Mouse (Mus musculus) adrenal gland, postnatal 4 days (tissue): ENCODE data around the gene Gm13199. TPM values are rescaled to one million over a fixed set of nuclear protein-coding genes. Genes with fewer than 3 reads are reported as not detected.

Experiments used
- DNase-seq, 2 experiments: peaks; one replicate each; pipeline ENCODE4 v3.0.0; 2021 to 2022; ENCODE audit warnings: low spot score in 2 of 2, mixed read lengths in 2 of 2
- long read RNA-seq, 2 experiments: library from polyadenylated mRNA; stranded (forward); transcript quantifications; one replicate each; pipeline ENCODE4 v2.0.0; 2021
- total RNA-seq, 2 experiments: library from RNA; stranded (reverse); gene quantifications; 2 replicates each; pipeline ENCODE4 v1.2.3; 2021

Gene Gm13199
- 1 to 10 TPM in 1 of 2 experiments, under 1 TPM in 1; 0.96 to 2.2 TPM for total RNA-seq
- long read RNA-seq, experiment 1: 0 reads
- long read RNA-seq, experiment 2, partial matches to known transcripts: 0 of 1 reads
- long read RNA-seq, experiment 2, other reads (novel, unspliced or antisense): 0 of 1 reads

DNA sequence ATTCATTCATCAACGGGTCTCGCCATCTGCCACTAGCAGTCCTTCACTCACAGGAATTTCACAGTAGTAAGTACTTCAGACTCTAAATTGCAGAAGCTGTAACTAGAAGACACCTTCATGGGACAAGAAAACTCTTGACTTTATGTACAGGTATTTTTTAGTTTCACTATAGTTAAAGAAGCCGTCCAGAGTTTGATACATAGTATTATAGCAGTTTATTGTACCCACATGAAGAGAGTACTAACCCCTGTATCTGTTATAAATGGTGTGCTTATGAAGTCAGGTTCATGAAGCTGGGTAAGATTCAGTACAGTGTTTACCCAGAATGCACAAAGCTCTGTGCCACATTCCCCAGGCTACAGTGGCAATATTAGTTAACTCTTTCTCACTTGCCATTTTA lies at the start of gene Gm13199:
Gene Gm13199 (minus strand): TSS at position 101 of the 400 bp plus-strand sequence.
- DNase-seq: no peak

- no peak for DNase-seq
These were observed 48.7 kb upstream of the Gm13199 start for GRCm38 (mm10) chr2:5911282-5911965.

GRCm38 (mm10) chr2:5906625-5907024 lies 43.9 kb upstream of the Gm13199 start:
- no peak for DNase-seq

- DNase-seq: peak in 1 of 2 experiments; percentile 14
These were observed 43.4 kb upstream of the Gm13199 start for GRCm38 (mm10) chr2:5906092-5906491.

GRCm38 (mm10) chr2:5900145-5900544 lies 37.4 kb upstream of the Gm13199 start:
- no peak for DNase-seq

- peak; percentile 100 for DNase-seq
These were observed 32.3 kb upstream of the Gm13199 start, which contains the start of gene Sec61a2 for GRCm38 (mm10) chr2:5894843-5895570. Sec61a2 (minus strand) TSS chr2:5895432.

GRCm38 (mm10) chr2:5894296-5894695 lies 31.6 kb upstream of the Gm13199 start:
- DNase-seq: no peak

DNA sequence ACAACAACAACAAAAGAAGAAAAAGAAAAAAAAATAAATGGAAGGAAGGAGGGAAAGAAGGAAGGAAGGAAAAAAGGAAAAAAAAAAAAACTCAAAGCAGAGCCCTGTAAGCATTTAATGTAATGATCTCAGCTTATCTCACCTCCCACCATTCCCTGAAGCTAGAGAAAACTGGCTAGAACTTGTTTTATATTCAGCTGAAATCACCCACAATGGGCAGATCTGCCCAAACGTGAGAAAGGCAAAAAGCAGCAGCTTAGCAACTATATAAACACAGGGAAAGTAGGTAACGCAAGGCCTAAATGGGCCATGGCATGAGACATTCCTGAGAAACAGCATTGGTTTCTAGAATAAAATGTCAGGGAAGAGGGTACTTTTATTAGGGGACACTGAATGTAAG lies 26.7 kb upstream of the Gm13199 start:
- DNase-seq: no peak

DNA sequence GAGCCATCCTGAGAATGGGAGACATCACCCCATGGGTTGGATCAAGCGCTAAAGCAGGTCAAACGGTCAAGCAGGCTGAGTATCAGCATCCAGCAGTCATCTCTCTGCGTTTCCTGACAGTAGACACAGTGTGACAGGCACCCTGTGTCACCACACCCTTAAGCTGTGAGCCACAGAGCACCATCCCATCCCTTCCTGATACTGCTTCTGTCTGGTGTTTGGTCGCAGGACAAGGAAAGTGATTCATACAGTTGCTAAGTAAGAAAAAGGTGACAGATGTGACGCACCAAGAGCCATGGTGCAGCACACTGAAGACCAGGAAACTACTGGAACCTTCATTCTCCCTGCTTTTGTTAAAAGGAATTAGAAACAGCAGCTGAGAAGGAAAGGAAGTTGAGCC lies 26.1 kb upstream of the Gm13199 start:
- DNase-seq: no peak

DNA sequence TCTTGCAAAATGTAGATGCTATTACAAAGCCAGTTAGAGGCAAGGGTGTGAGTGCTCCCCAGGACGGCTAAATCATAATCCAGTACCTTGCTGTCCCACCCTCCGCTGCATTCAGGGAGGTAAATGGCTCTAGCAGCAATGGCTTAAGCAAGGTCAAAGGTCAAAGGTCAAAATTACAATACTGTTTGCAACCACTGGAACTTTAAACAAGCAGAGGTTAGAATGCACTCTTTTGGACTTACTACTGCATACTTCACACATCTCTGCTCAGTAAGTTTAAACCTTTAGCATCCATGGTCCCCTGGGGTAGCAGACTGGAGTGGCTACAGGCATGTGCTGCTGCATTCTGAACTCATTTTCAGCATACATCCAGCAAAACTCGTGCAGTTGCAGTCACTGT lies 14.7 kb upstream of the Gm13199 start:
- DNase-seq: no peak

DNA sequence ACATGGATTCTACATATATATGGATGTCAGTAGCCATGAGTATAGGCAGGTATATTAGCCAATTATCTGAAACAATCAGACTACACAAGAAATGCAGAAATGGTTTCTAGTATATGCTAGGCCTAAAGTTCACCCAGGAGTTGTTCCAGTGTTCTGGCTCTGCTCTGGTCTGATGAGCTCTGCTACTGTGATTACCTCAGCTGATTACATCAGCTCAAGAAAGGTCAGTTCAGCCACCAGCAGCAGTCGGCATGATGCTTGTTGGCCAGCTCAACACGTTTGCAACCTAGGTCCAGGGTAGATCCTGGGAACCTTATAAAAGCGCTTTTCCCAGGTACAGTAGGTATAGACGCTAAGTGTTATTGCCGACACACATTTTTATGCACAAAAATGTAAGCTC lies 7.0 kb upstream of the Gm13199 start:
- DNase-seq: no peak

DNA sequence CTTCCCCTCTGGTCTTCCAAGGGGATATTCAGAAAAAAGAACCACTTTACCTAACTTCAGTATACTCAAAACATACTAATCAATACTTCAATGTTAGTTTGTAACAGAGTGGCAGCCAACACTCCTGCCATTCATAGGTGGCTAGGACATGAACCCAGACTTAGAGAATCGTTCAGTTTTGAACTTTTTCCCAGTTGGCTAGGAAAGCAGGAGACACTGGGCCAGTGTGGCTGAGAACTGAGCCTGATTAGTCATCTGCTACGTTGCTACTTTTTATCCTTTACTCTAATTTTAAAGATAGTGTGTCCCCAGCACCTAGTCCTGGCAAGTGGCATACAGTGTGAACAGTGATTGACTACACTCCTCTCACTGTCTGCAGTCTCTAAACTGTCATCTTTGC lies 4.9 kb upstream of the Gm13199 start:
- no peak for DNase-seq

DNA sequence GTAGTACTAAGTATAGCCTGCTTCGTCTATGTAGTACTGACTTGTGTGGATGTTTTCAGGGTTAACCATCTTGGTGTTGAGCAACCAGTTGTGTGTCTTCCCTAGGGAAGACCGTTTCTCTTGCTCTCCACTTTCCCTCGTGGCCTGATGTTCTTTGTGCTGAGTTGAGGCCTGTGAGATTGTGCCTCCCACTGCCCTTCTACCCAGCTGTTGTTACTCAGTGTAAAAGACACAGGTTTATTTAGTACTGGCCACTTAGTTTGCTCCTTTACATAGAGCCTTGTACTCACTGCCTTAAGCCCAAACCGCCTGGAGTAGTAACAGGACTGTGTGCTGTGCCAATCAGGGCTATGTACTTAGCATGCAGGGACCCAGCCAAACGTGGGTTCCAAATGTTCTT lies 10.9 kb downstream of the Gm13199 start:
- no peak for DNase-seq

- no peak for DNase-seq
These were observed 11.6 kb downstream of the Gm13199 start for GRCm38 (mm10) chr2:5851116-5851515.

GRCm38 (mm10) chr2:5845826-5846225 lies 16.9 kb downstream of the Gm13199 start:
- DNase-seq: no peak

GRCm38 (mm10) chr2:5844873-5845631 lies 17.7 kb downstream of the Gm13199 start, which contains the start of the genes Nudt5 and Cdc123:
Nudt5 (plus strand) TSS chr2:5845019.
Cdc123 (minus strand) TSS chr2:5845164.
- peak; percentile 38 to 77 for DNase-seq

DNA sequence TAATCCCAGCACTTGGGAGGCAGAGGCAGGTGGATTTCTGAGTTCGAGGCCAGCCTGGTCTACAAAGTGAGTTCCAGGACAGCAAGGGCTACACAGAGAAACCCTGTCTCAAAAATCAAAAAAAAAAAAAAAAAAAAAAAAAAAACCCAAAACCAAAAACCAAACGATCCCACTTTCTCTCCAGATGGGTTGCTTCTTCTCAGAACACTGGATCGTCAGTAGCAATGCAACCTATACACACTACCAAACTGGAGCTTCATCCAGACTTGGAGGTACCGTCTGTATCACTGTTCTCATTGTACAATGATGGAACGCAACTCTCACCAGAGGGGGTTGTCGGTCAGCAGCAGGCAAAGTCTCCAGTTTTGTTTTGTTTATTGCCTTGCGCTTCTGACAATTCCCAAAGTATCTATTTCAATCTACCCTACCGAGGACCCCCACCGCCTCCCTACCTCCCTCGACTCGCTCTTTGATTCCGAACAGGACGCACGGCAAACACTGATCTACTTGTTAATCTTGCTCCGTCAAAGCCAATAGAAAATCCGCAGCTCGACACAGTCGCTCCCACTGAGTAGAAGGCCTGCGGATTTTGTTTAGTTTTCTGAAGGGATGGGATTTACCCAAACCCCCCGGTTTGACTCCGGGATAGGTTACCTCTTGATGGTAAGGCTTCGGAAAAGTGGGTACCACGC lies 18.4 kb downstream of the Gm13199 start:
- DNase-seq: peak in 1 of 2 experiments; percentile 21

DNA sequence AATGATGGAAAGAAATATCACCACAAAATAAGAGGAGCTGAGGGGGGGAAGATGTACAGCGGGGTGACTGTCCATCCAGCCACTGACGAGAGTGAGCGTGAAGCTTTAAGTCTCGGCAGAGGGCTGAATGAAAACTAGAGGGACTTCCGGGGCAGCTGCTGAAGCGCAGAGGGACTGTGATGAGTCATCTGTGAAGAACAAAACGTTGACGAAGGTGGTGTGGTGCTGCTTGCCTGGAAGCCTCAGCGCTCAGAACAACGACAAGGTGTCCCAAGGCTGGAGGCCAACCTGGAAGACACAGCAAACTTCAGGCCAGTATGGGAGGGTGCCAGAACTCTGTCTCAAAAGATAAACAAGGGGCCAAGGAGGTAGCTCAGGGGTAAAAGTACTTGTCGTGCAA lies 21.9 kb downstream of the Gm13199 start:
- no peak for DNase-seq

DNA sequence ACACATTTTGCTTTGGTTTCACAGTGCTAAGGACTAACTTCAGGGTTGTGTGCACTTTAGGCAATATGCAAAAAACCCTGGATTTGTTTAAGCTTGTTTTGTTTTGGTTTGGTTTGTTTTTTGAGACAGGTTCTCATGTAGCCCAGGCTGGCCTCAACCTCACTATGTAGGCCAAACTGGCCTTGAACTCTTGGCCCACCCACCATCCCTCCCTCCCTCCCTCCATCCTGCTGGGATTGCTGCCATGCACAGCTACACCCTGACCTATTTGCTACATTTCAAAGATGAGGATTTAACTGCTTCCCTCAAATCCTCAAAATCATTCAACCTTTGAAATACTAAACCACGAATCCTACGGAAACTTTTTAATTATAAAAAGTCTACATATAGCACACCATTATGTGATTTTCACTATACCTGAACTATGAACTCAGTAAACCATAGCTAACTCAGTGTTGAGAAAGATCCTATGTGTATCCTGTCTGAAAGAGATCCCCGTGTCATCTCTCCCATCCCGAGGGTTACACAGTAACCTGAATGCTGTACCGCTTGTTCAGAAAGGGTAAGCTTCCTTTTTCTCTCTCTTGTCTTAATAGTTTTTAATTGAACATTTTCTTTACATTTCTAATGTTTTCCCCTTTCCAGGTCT lies 37.3 kb downstream of the Gm13199 start:
- DNase-seq: no peak

GRCm38 (mm10) chr2:5824685-5825084 lies 38.0 kb downstream of the Gm13199 start:
- no peak for DNase-seq
